Mouse (Mus musculus) embryonic facial prominence, embryonic 11.5 days (tissue): ENCODE data around the gene Adgrl2. TPM values are rescaled to one million over a fixed set of nuclear protein-coding genes. Genes with fewer than 3 reads are reported as not detected.

Experiments
- ATAC-seq: fragments of 200-750 bp; cut with Nextera tagmentation; replicated peaks from 2 replicates; pipeline ENCODE4 v1.8.0; 2017; ENCODE audit warnings: low read depth; ENCODE audit not compliant: insufficient number of reproducible peaks, low FRiP score, low TSS enrichment
- DNase-seq: peaks from one replicate; pipeline ENCODE4 v3.0.0-alpha.2; 2015; ENCODE audit warnings: low spot score
- H3K27ac ChIP-seq: fragments of 300-500 bp; sonication (generic); replicated peaks from 2 replicates; pipeline ENCODE4 v1.5.1; 2014; ENCODE audit warnings: mild to moderate bottlenecking, low read depth, low read length, control low read depth
- H3K27me3 ChIP-seq: fragments of 300-500 bp; sonication (generic); 2 replicates; pipeline ENCODE4 v1.6.1; 2014; ENCODE audit warnings: mild to moderate bottlenecking, low read length, moderate library complexity, mixed read lengths; ENCODE audit not compliant: control insufficient read depth, insufficient read depth
- H3K36me3 ChIP-seq: fragments of 300-500 bp; sonication (generic); replicated peaks from 2 replicates; pipeline ENCODE4 v1.6.1; 2014; ENCODE audit warnings: low read depth, mild to moderate bottlenecking, low read length, moderate library complexity, mixed read lengths; ENCODE audit not compliant: control insufficient read depth, insufficient read depth
- H3K4me1 ChIP-seq: fragments of 300-500 bp; sonication (generic); 2 replicates; pipeline ENCODE4 v1.6.1; 2014; ENCODE audit warnings: low read length, mixed read lengths; ENCODE audit not compliant: control insufficient read depth, insufficient read depth
- H3K4me2 ChIP-seq: fragments of 300-500 bp; sonication (generic); 2 replicates; pipeline ENCODE4 v1.6.1; 2014; ENCODE audit warnings: low read depth, mild to moderate bottlenecking, control low read depth, low read length, moderate library complexity
- H3K4me3 ChIP-seq: fragments of 300-500 bp; sonication (generic); 2 replicates; pipeline ENCODE4 v1.5.1; 2014; ENCODE audit warnings: low read depth, low read length, control low read depth
- H3K9ac ChIP-seq: fragments of 300-500 bp; sonication (generic); replicated peaks from 2 replicates; pipeline ENCODE4 v1.6.1; 2014; ENCODE audit warnings: mild to moderate bottlenecking, control low read depth, low read length
- H3K9me3 ChIP-seq: fragments of 300-500 bp; sonication (generic); replicated peaks from 2 replicates; pipeline ENCODE4 v1.6.1; 2016; ENCODE audit warnings: mild to moderate bottlenecking, low read length, inconsistent platforms, mixed read lengths; ENCODE audit not compliant: control insufficient read depth
- WGBS: fragments of 180-500 bp; shearing (Covaris S2); extraction: QIAGEN DNeasy Blood & Tissue Kit; methylation state at CpG from one replicate; pipeline ENCODE4 v1.1.7; 2014; 5-methylcytosine and 5-hydroxymethylcytosine counted together
- polyA plus RNA-seq: library from polyadenylated mRNA; unstranded; fragments of >200 nt; fragmentation: Nextera tagmentation; extraction: Ambion mirVana; gene quantifications from 2 replicates; pipeline ENCODE4 v1.2.1, GENCODE M21; 2014

The Adgrl2 gene
- polyA plus RNA-seq, 1 experiment from 2014 or later, result 113 TPM

DNA sequence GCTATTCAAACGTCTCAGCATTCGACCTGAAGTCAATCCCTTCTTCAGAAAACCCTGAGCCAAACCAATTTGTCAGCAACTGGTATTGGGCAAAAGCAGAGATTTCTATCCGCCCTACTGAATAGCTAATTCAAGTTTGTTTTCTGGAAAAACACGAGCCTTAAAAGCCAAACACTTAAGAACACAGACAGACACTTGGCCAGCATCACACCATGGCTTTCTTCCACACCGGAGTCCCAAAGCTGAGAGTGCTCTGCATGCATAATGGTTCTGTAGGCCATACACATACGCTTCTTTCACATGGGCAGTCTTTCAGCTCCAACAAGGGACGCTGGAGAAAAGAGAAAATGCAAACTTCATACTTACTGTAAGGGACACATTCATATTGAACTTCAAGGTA is 125.1 kb downstream of the Adgrl2 start:
- WGBS, result 85% methylated on average over 7 of the region's 7 CpGs
- H3K27me3 ChIP-seq, result no peaks in the 10 kb centered on the region
- no peak for DNase-seq

GRCm38 (mm10) chr3:148861860-148862259 is 128.5 kb downstream of the Adgrl2 start:
- Histone ChIP-seq H3K36me3 (no peaks in the 10 kb centered on the region; the same call in none of the 2 replicates), H3K4me2 (no peak overlapping the region), H3K27ac (no peak overlapping the region), H3K9ac (no peak overlapping the region), H3K4me3 (no peak overlapping the region), H3K4me1 (no peaks in the 10 kb centered on the region), H3K9me3 (no peaks in the 10 kb centered on the region), H3K27me3 (no peaks in the 10 kb centered on the region)
- DNase-seq (no peak), ATAC-seq (no peak)
- WGBS, result 56% methylated on average over 7 of the region's 7 CpGs

More for the DNA sequence above, 125.1 kb downstream of the Adgrl2 start:
- Histone ChIP-seq H3K4me1 (no peaks in the 10 kb centered on the region), H3K27ac (no peak overlapping the region), H3K4me2 (no peak overlapping the region), H3K36me3 (no peaks in the 10 kb centered on the region), H3K9me3 (no peaks in the 10 kb centered on the region), H3K9ac (no peak overlapping the region), H3K4me3 (no peak overlapping the region)
- ATAC-seq, result no peak

GRCm38 (mm10) chr3:148854306-148854910 is 135.9 kb downstream of the Adgrl2 start:
- Histone ChIP-seq H3K9ac (no peak overlapping the region), H3K9me3 (no peaks in the 10 kb centered on the region), H3K27ac (no peak overlapping the region), H3K4me3 (no peak overlapping the region), H3K36me3 (peaks cover 5% of the 10 kb centered on the region), H3K4me1 (no peaks in the 10 kb centered on the region), H3K4me2 (no peak overlapping the region), H3K27me3 (no peaks in the 10 kb centered on the region)
- DNase-seq, result peak; percentile 6
- ATAC-seq, result 0 out of 2 replicates have a peak, but pooled peaks have one; percentile 41
- 36% methylated on average over 12 of the region's 12 CpGs for WGBS

DNA sequence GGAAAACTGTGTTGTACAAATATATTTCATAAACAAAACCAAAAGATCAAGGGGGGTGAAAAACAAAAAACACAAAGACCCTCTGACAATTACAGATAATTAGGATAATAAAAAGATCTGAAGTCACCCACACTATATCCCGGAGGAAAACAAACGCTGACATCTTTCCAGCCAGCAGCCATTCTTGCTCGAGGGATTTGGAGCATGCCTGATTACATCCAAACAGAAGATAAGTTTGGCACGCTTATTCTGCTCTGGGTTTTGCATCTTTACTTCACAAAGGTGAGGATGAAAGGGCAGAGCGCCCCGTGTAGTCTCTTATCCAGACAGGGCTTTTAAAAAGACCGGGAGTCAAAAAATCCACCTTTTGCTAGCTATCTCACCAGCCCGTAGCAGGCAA is 137.0 kb downstream of the Adgrl2 start:
- no peak overlapping the region for H3K27ac ChIP-seq
- no peaks in the 10 kb centered on the region for H3K4me1 ChIP-seq
- no peak overlapping the region for H3K4me2 ChIP-seq
- DNase-seq (no peak), ATAC-seq (no peak)
- no peak overlapping the region for H3K9ac ChIP-seq
- no peaks in the 10 kb centered on the region for H3K9me3 ChIP-seq
- H3K4me3 ChIP-seq, result no peak overlapping the region
- no peaks in the 10 kb centered on the region for H3K27me3 ChIP-seq
- WGBS, result 45% methylated on average over 8 of the region's 8 CpGs
- peaks cover 5% of the 10 kb centered on the region for H3K36me3 ChIP-seq

- Histone ChIP-seq H3K4me3 (no peak overlapping the region), H3K4me1 (no peaks in the 10 kb centered on the region), H3K9ac (no peak overlapping the region), H3K27ac (no peak overlapping the region), H3K4me2 (no peak overlapping the region), H3K27me3 (no peaks in the 10 kb centered on the region), H3K9me3 (no peaks in the 10 kb centered on the region), H3K36me3 (peaks cover 5% of the 10 kb centered on the region)
- no peak for ATAC-seq
- WGBS, result 58% methylated on average over 12 of the region's 12 CpGs
- DNase-seq, result peak; percentile 13
Measured at GRCm38 (mm10) chr3:148852556-148852955, 137.8 kb downstream of the Adgrl2 start.

GRCm38 (mm10) chr3:148850821-148851220 is 139.5 kb downstream of the Adgrl2 start:
- 88% methylated on average over 4 of the region's 4 CpGs for WGBS
- Histone ChIP-seq H3K4me1 (no peaks in the 10 kb centered on the region), H3K4me2 (no peak overlapping the region), H3K27ac (no peak overlapping the region), H3K27me3 (no peaks in the 10 kb centered on the region), H3K36me3 (peaks cover 8% of the 10 kb centered on the region), H3K4me3 (no peak overlapping the region), H3K9ac (no peak overlapping the region), H3K9me3 (no peaks in the 10 kb centered on the region)
- ATAC-seq (no peak), DNase-seq (no peak)

- H3K9me3 ChIP-seq, result no peaks in the 10 kb centered on the region
- no peak overlapping the region for H3K4me2 ChIP-seq
- no peak for ATAC-seq
- no peaks in the 10 kb centered on the region for H3K27me3 ChIP-seq
- no peak for DNase-seq
- H3K36me3 ChIP-seq, result peaks cover 8% of the 10 kb centered on the region
- H3K27ac ChIP-seq, result no peak overlapping the region
- no peak overlapping the region for H3K9ac ChIP-seq
- WGBS, result 92% methylated on average over 2 of the region's 2 CpGs
- no peak overlapping the region for H3K4me3 ChIP-seq
- H3K4me1 ChIP-seq, result no peaks in the 10 kb centered on the region
Measured at GRCm38 (mm10) chr3:148848366-148848765, 142.0 kb downstream of the Adgrl2 start.

DNA sequence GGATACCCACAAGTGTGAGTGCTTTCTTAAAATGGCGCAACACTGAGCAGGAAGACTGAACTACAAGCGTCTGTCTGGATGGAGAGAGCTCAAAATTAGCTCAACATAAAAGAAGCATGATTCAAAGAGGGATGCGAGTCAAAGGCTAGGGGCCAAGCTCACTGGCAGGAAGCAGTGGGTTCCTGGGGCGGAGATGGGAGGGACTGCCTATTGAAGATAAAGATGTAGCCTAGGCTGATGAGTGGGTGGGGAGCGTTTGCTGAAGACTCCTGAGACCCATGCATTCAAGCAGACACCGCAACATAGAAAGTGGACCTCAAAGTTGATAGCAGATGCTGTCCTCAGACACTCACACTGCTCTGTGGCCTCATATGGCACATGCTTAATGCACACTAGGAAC is 146.2 kb downstream of the Adgrl2 start:
- H3K9me3 ChIP-seq, result no peaks in the 10 kb centered on the region
- no peak overlapping the region for H3K9ac ChIP-seq
- no peak for ATAC-seq
- no peak for DNase-seq
- H3K4me2 ChIP-seq, result no peak overlapping the region
- no peak overlapping the region for H3K27ac ChIP-seq
- H3K27me3 ChIP-seq, result no peaks in the 10 kb centered on the region
- H3K4me1 ChIP-seq, result no peaks in the 10 kb centered on the region
- H3K36me3 ChIP-seq, result 0 out of 2 replicates have a peak, but pooled peaks cover 3% of the 10 kb centered on the region
- 88% methylated on average over 6 of the region's 6 CpGs for WGBS
- no peak overlapping the region for H3K4me3 ChIP-seq
